Mouse (Mus musculus) stomach, embryonic 16.5 days (tissue): ENCODE data around the gene Phf21a. TPM values are rescaled to one million over a fixed set of nuclear protein-coding genes. Genes with fewer than 3 reads are reported as not detected.
"Not testable (repeated sequence)": the region's sequence is repeated elsewhere in the genome, so short reads cannot be mapped to it uniquely, and the experiment has no call there.

Experiments used
- ATAC-seq: fragments of 200-750 bp; cut with Nextera tagmentation; 2 replicates; pipeline ENCODE4 v1.8.0; 2017; ENCODE audit warnings: moderate number of reproducible peaks, moderate TSS enrichment; ENCODE audit not compliant: insufficient read depth, low FRiP score
- H3K27ac ChIP-seq: fragments of 300-500 bp; sonication (generic); 2 replicates; pipeline ENCODE4 v1.5.1; 2014; ENCODE audit warnings: low read length
- H3K27me3 ChIP-seq: fragments of 300-500 bp; sonication (generic); 2 replicates; pipeline ENCODE4 v1.6.1; 2014; ENCODE audit warnings: low read length, control low read depth, mixed read lengths; ENCODE audit not compliant: control insufficient read depth, insufficient read depth
- H3K36me3 ChIP-seq: fragments of 300-500 bp; sonication (generic); 2 replicates; pipeline ENCODE4 v1.6.1; 2014; ENCODE audit warnings: low read length; ENCODE audit not compliant: control insufficient read depth, insufficient read depth
- H3K4me1 ChIP-seq: fragments of 300-500 bp; sonication (generic); 2 replicates; pipeline ENCODE4 v1.6.1; 2014; ENCODE audit warnings: low read length, control low read depth, mixed read lengths; ENCODE audit not compliant: control insufficient read depth, insufficient read depth
- H3K4me2 ChIP-seq: fragments of 300-500 bp; sonication (generic); 2 replicates; pipeline ENCODE4 v1.6.1; 2014; ENCODE audit warnings: low read depth, low read length, mixed read lengths
- H3K4me3 ChIP-seq: fragments of 300-500 bp; sonication (generic); replicated peaks from 2 replicates; pipeline ENCODE4 v1.5.1; 2014; ENCODE audit warnings: mild to moderate bottlenecking, low read length
- H3K9ac ChIP-seq: fragments of 300-500 bp; sonication (generic); 2 replicates; pipeline ENCODE4 v1.6.1; 2014; ENCODE audit warnings: low read length
- H3K9me3 ChIP-seq: fragments of 300-500 bp; sonication (generic); replicated peaks from 2 replicates; pipeline ENCODE4 v1.6.1; 2016; ENCODE audit warnings: low read length, control low read depth; ENCODE audit not compliant: control insufficient read depth
- WGBS: fragments of 180-500 bp; shearing (Covaris S2); extraction: QIAGEN DNeasy Blood & Tissue Kit; methylation state at CpG from one replicate; pipeline ENCODE4 v1.1.7; 2014; 5-methylcytosine and 5-hydroxymethylcytosine counted together
- polyA plus RNA-seq: library from polyadenylated mRNA; unstranded; fragments of >200 nt; fragmentation: Nextera tagmentation; extraction: Ambion mirVana; gene quantifications from 2 replicates; pipeline ENCODE4 v1.2.1, GENCODE M21; 2015

The Phf21a gene
- polyA plus RNA-seq, 1 experiment from 2014 or later, result 23.8 TPM

- not testable (repeated sequence) for H3K36me3 ChIP-seq, H3K4me3 ChIP-seq, H3K4me2 ChIP-seq, H3K27me3 ChIP-seq, H3K9me3 ChIP-seq, H3K9ac ChIP-seq, H3K27ac ChIP-seq, ATAC-seq, H3K4me1 ChIP-seq
- whole genome bisulfite sequencing, result 82% methylated on average over 5 of the region's 5 CpGs
Measured at GRCm38 (mm10) chr2:92147925-92148750, 55.2 kb downstream of the Phf21a start.

GRCm38 (mm10) chr2:92164291-92164690 is 71.4 kb downstream of the Phf21a start:
- 59% methylated on average over 10 of the region's 10 CpGs for WGBS
- ATAC-seq, result no peak
- H3K36me3 ChIP-seq, result no peaks in the 10 kb centered on the region

DNA sequence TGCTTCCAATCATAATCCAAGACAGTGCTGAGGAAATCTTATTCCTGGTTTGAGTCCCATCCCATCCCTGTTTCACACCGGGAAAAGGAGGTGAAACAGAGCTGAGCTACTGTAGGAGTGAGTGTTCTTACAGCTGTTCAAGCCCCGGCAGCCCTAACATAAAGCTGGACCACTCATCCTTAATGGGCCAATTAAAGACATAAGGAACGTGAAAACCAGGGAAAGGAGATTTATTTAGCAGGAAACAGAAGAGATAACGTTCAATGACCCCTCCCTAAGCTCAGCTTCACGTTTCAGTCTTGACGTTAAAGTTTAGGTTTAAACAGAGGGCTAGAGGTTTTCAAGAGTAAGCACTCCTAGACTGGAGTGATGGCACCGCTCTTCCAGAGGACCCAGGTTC is 74.0 kb downstream of the Phf21a start:
- no peak overlapping the region for H3K27ac ChIP-seq
- no peaks in the 10 kb centered on the region for H3K4me1 ChIP-seq
- no peak for ATAC-seq
- H3K9ac ChIP-seq, result no peak overlapping the region
- H3K36me3 ChIP-seq, result no peaks in the 10 kb centered on the region
- 33% methylated on average over 7 of the region's 7 CpGs for WGBS
- no peak overlapping the region for H3K4me2 ChIP-seq
- no peaks in the 10 kb centered on the region for H3K27me3 ChIP-seq
- no peaks in the 10 kb centered on the region for H3K9me3 ChIP-seq
- no peak overlapping the region for H3K4me3 ChIP-seq

More at GRCm38 (mm10) chr2:92164291-92164690, 71.4 kb downstream of the Phf21a start:
- H3K27ac ChIP-seq, result no peak overlapping the region
- no peaks in the 10 kb centered on the region for H3K27me3 ChIP-seq
- H3K9ac ChIP-seq, result no peak overlapping the region
- H3K9me3 ChIP-seq, result no peaks in the 10 kb centered on the region
- H3K4me2 ChIP-seq, result no peak overlapping the region
- no peaks in the 10 kb centered on the region for H3K4me1 ChIP-seq
- H3K4me3 ChIP-seq, result no peak overlapping the region

DNA sequence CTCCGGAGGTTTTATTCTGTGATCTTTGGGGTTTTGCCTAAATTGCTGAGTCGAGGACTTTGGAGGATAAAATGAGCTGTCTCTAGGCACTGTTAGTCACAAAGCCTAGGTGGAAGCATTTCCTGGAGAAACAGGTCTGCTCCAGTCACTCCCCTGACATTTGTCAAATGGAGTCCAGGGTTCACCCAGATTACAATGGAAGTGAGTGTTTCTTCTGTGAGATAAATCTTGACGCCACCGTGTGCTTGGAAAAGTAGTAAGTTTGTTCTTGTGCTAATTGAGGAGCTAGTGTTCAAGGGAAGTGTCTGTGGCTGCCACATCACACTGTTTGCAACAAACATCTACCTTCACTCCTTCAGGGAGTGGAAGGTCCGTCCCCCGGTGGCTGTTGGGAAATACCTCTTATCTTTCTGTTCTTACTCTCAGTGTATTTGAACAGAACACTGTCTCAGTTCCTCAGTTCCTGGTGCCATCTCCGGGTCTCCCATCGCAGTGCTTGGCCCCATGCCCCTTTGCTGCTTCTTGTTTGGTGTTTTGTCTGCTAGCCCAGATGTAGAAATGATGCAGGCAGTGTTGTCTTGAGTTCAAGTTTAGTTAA is 78.2 kb downstream of the Phf21a start:
- Histone ChIP-seq H3K9me3 (no peaks in the 10 kb centered on the region), H3K9ac (no peak overlapping the region), H3K4me2 (no peak overlapping the region), H3K4me1 (no peaks in the 10 kb centered on the region), H3K27ac (peak overlapping the region; percentile 83), H3K36me3 (no peaks in the 10 kb centered on the region), H3K4me3 (no peak overlapping the region), H3K27me3 (no peaks in the 10 kb centered on the region)
- WGBS, result 40% methylated on average over 8 of the region's 8 CpGs
- ATAC-seq, result peak; percentile 77

DNA sequence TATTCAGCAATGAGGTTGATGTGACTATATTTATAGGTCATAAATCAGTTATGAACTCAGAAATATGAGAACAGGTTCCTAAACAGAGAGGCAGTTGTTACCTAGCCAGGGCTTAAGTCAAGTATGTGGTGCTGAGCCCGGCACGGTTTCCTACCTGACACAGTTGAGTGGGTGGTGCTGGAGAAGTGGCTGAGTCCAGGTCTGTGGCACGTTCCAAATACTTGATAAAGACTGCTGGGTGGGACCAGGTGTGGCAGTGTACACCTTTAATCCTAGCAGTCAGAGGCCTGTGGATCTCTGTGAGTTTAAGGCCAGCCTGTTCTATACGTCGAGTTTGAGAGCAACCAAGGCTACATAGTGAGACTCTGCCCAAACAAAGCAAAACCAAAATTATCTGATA is 79.4 kb downstream of the Phf21a start:
- Histone ChIP-seq H3K27ac (peak overlapping the region; percentile 83), H3K4me2 (no peak overlapping the region), H3K4me1 (no peaks in the 10 kb centered on the region), H3K9ac (no peak overlapping the region), H3K4me3 (no peak overlapping the region), H3K36me3 (no peaks in the 10 kb centered on the region), H3K27me3 (no peaks in the 10 kb centered on the region), H3K9me3 (no peaks in the 10 kb centered on the region)
- peak; percentile 81; the same call in 1 of the 2 replicates for ATAC-seq
- WGBS, result 57% methylated on average over 5 of the region's 5 CpGs

- H3K27ac ChIP-seq, result no peak overlapping the region
- H3K27me3 ChIP-seq, result no peaks in the 10 kb centered on the region
- H3K4me3 ChIP-seq, result no peak overlapping the region
- H3K36me3 ChIP-seq, result no peaks in the 10 kb centered on the region
- no peak for ATAC-seq
- no peak overlapping the region for H3K9ac ChIP-seq
- H3K9me3 ChIP-seq, result no peaks in the 10 kb centered on the region
- H3K4me2 ChIP-seq, result no peak overlapping the region
- WGBS, result 81% methylated on average over 4 of the region's 4 CpGs
- H3K4me1 ChIP-seq, result no peaks in the 10 kb centered on the region
Measured at GRCm38 (mm10) chr2:92173186-92173585, 80.3 kb downstream of the Phf21a start.

GRCm38 (mm10) chr2:92174265-92174664 is 81.3 kb downstream of the Phf21a start:
- Histone ChIP-seq H3K4me1 (no peaks in the 10 kb centered on the region), H3K27ac (no peak overlapping the region), H3K9me3 (no peaks in the 10 kb centered on the region), H3K4me3 (no peak overlapping the region), H3K36me3 (no peaks in the 10 kb centered on the region), H3K27me3 (no peaks in the 10 kb centered on the region), H3K4me2 (no peak overlapping the region), H3K9ac (no peak overlapping the region)
- WGBS, result 73% methylated on average over 7 of the region's 7 CpGs
- no peak for ATAC-seq

- Histone ChIP-seq H3K9me3 (no peaks in the 10 kb centered on the region), H3K4me1 (no peaks in the 10 kb centered on the region), H3K27ac (no peak overlapping the region), H3K9ac (no peak overlapping the region), H3K27me3 (no peaks in the 10 kb centered on the region), H3K4me3 (no peak overlapping the region), H3K36me3 (no peaks in the 10 kb centered on the region), H3K4me2 (no peak overlapping the region)
- no peak for ATAC-seq
- 91% methylated on average over 4 of the region's 4 CpGs for WGBS
Measured at GRCm38 (mm10) chr2:92175002-92175401, 82.1 kb downstream of the Phf21a start.

DNA sequence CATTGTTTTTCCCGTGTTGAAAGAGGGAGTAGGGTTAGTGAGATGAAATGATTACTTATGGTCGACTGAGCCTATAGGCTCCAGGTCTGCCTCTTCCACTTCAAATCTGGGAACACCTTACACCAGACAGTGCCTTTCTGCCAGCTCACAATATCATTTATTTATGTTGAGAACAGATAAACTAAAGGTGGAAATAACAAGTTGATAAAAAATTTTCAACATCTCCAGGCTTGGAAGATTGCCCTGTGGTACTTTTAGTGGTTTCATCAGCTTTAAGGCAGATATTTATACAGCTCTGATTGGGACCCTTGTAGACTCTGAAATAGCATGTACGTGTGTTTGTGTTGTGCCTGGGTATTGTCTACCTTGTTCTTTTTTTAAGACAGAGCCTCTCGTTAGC is 83.4 kb downstream of the Phf21a start:
- no peak overlapping the region for H3K4me3 ChIP-seq

More for the DNA sequence above, 83.4 kb downstream of the Phf21a start:
- H3K4me2 ChIP-seq, result no peak overlapping the region
- H3K36me3 ChIP-seq, result no peaks in the 10 kb centered on the region
- no peaks in the 10 kb centered on the region for H3K4me1 ChIP-seq
- ATAC-seq, result no peak
- H3K9me3 ChIP-seq, result no peaks in the 10 kb centered on the region
- H3K27me3 ChIP-seq, result no peaks in the 10 kb centered on the region
- no peak overlapping the region for H3K27ac ChIP-seq
- 51% methylated on average over 4 of the region's 4 CpGs for WGBS
- no peak overlapping the region for H3K9ac ChIP-seq
